Mouse (Mus musculus): ENCODE measurements at regions not wholly inside any gene's neighbourhood (a gene's known extent, or its start where the extent isn't known, plus 50 kb on each side); places are given as distances from the start of the nearest gene placed in this dataset.

- ATAC-seq (ENCODE audit: low FRiP score, low read depth) (no peak), DNase-seq (ENCODE audit: low spot score) (no peak)
- Histone ChIP-seq H3K4me2 (replicated peaks; ENCODE audit: low read depth, low read length, severe bottlenecking) (no peak overlapping the region), H3K27me3 (ENCODE audit: control insufficient read depth, insufficient read depth, low read length) (no peaks in the 10 kb centered on the region), H3K4me3 (replicated peaks; ENCODE audit: low read length) (no peak overlapping the region), H3K9ac (ENCODE audit: low read depth, low read length, severe bottlenecking) (no peak overlapping the region), H3K9me3 (ENCODE audit: control insufficient read depth, low read length) (no peaks in the 10 kb centered on the region), H3K27ac (replicated peaks; ENCODE audit: low read depth, low read length) (no peak overlapping the region), H3K4me1 (ENCODE audit: control insufficient read depth, insufficient read depth, low read length) (no peaks in the 10 kb centered on the region), H3K36me3 (ENCODE audit: control insufficient read depth, insufficient read depth, low read length) (no peaks in the 10 kb centered on the region)
- WGBS, result 74% methylated on average over 5 of the region's 5 CpGs
- no peak for TF ChIP-seq POLR2A (IDR thresholded peaks at IDR 0.05; ENCODE audit: borderline replicate concordance, extremely low read depth, insufficient read depth, insufficient read length)
These were observed 207.7 kb upstream of the Pde3a start for GRCm38 (mm10) chr6:141041358-141041757.

GRCm38 (mm10) chr6:141041781-141042625 is 207.1 kb upstream of the Pde3a start:
- DNase-seq (ENCODE audit: low spot score) (no peak), ATAC-seq (ENCODE audit: low FRiP score, low read depth) (no peak)
- Histone ChIP-seq H3K9me3 (ENCODE audit: control insufficient read depth, low read length) (no peaks in the 10 kb centered on the region), H3K4me3 (replicated peaks; ENCODE audit: low read length) (no peak overlapping the region), H3K9ac (ENCODE audit: low read depth, low read length, severe bottlenecking) (no peak overlapping the region), H3K36me3 (ENCODE audit: control insufficient read depth, insufficient read depth, low read length) (no peaks in the 10 kb centered on the region), H3K4me2 (replicated peaks; ENCODE audit: low read depth, low read length, severe bottlenecking) (no peak overlapping the region), H3K27me3 (ENCODE audit: control insufficient read depth, insufficient read depth, low read length) (no peaks in the 10 kb centered on the region), H3K4me1 (ENCODE audit: control insufficient read depth, insufficient read depth, low read length) (no peaks in the 10 kb centered on the region), H3K27ac (replicated peaks; ENCODE audit: low read depth, low read length) (no peak overlapping the region)
- 67% methylated on average over 16 of the region's 16 CpGs for WGBS
- TF ChIP-seq POLR2A (IDR thresholded peaks at IDR 0.05; ENCODE audit: borderline replicate concordance, extremely low read depth, insufficient read depth, insufficient read length), result no peak

- no peak for TF ChIP-seq POLR2A (IDR thresholded peaks at IDR 0.05; ENCODE audit: borderline replicate concordance, extremely low read depth, insufficient read depth, insufficient read length)
- no peak overlapping the region for H3K4me3 ChIP-seq (replicated peaks; ENCODE audit: low read length)
- H3K4me1 ChIP-seq (ENCODE audit: control insufficient read depth, insufficient read depth, low read length), result 0 out of 2 replicates have a peak, but pooled peaks cover 2% of the 10 kb centered on the region
- ATAC-seq (ENCODE audit: low FRiP score, low read depth) (no peak), DNase-seq (ENCODE audit: low spot score) (no peak)
- H3K36me3 ChIP-seq (ENCODE audit: control insufficient read depth, insufficient read depth, low read length), result no peaks in the 10 kb centered on the region
- H3K27ac ChIP-seq (replicated peaks; ENCODE audit: low read depth, low read length), result no peak overlapping the region
- 82% methylated on average over 2 of the region's 2 CpGs for WGBS
- H3K27me3 ChIP-seq (ENCODE audit: control insufficient read depth, insufficient read depth, low read length), result no peaks in the 10 kb centered on the region
- H3K4me2 ChIP-seq (replicated peaks; ENCODE audit: low read depth, low read length, severe bottlenecking), result no peak overlapping the region
- H3K9me3 ChIP-seq (ENCODE audit: control insufficient read depth, low read length), result no peaks in the 10 kb centered on the region
- H3K9ac ChIP-seq (ENCODE audit: low read depth, low read length, severe bottlenecking), result no peak overlapping the region
These were observed 200.8 kb upstream of the Pde3a start for GRCm38 (mm10) chr6:141048271-141048670.

GRCm38 (mm10) chr6:141050038-141050684 is 198.9 kb upstream of the Pde3a start:
- H3K9me3 ChIP-seq (ENCODE audit: control insufficient read depth, low read length), result no peaks in the 10 kb centered on the region
- ATAC-seq (ENCODE audit: low FRiP score, low read depth) (no peak), DNase-seq (ENCODE audit: low spot score) (no peak)
- H3K27me3 ChIP-seq (ENCODE audit: control insufficient read depth, insufficient read depth, low read length), result no peaks in the 10 kb centered on the region
- no peaks in the 10 kb centered on the region for H3K36me3 ChIP-seq (ENCODE audit: control insufficient read depth, insufficient read depth, low read length)
- H3K9ac ChIP-seq (ENCODE audit: low read depth, low read length, severe bottlenecking), result no peak overlapping the region
- TF ChIP-seq POLR2A (IDR thresholded peaks at IDR 0.05; ENCODE audit: borderline replicate concordance, extremely low read depth, insufficient read depth, insufficient read length), result no peak
- H3K27ac ChIP-seq (replicated peaks; ENCODE audit: low read depth, low read length), result no peak overlapping the region
- H3K4me3 ChIP-seq (replicated peaks; ENCODE audit: low read length), result no peak overlapping the region
- H3K4me1 ChIP-seq (ENCODE audit: control insufficient read depth, insufficient read depth, low read length), result 0 out of 2 replicates have a peak, but pooled peaks cover 2% of the 10 kb centered on the region
- H3K4me2 ChIP-seq (replicated peaks; ENCODE audit: low read depth, low read length, severe bottlenecking), result no peak overlapping the region
- 44% methylated on average over 11 of the region's 11 CpGs for WGBS

GRCm38 (mm10) chr6:141054026-141054425 is 195.0 kb upstream of the Pde3a start:
- Histone ChIP-seq H3K27me3 (ENCODE audit: control insufficient read depth, insufficient read depth, low read length) (no peaks in the 10 kb centered on the region), H3K36me3 (ENCODE audit: control insufficient read depth, insufficient read depth, low read length) (no peaks in the 10 kb centered on the region), H3K4me2 (replicated peaks; ENCODE audit: low read depth, low read length, severe bottlenecking) (no peak overlapping the region), H3K4me1 (ENCODE audit: control insufficient read depth, insufficient read depth, low read length) (0 out of 2 replicates have a peak, but pooled peaks cover 2% of the 10 kb centered on the region), H3K4me3 (replicated peaks; ENCODE audit: low read length) (no peak overlapping the region), H3K9ac (ENCODE audit: low read depth, low read length, severe bottlenecking) (no peak overlapping the region), H3K27ac (replicated peaks; ENCODE audit: low read depth, low read length) (no peak overlapping the region), H3K9me3 (ENCODE audit: control insufficient read depth, low read length) (no peaks in the 10 kb centered on the region)
- no peak for ATAC-seq (ENCODE audit: low FRiP score, low read depth)
- no peak for DNase-seq (ENCODE audit: low spot score)
- 74% methylated on average over 7 of the region's 7 CpGs for WGBS
- no peak for TF ChIP-seq POLR2A (IDR thresholded peaks at IDR 0.05; ENCODE audit: borderline replicate concordance, extremely low read depth, insufficient read depth, insufficient read length)
